Mouse (Mus musculus) midbrain, embryonic 10.5 days (tissue): ENCODE data around the gene Grm7. TPM values are rescaled to one million over a fixed set of nuclear protein-coding genes. Genes with fewer than 3 reads are reported as not detected.

ENCODE experiments used
- DNase-seq: peaks from one replicate; pipeline ENCODE4 v3.0.0-alpha.2; 2017; ENCODE audit warnings: low spot score
- H3K27ac ChIP-seq: fragments of 300-500 bp; sonication (generic); replicated peaks from 2 replicates; pipeline ENCODE4 v1.5.1; 2016; ENCODE audit warnings: mild to moderate bottlenecking
- H3K27me3 ChIP-seq: fragments of 300-500 bp; sonication (generic); 2 replicates; pipeline ENCODE4 v1.6.1; 2016; ENCODE audit warnings: low read depth, mild to moderate bottlenecking; ENCODE audit not compliant: poor library complexity, severe bottlenecking
- H3K36me3 ChIP-seq: fragments of 300-500 bp; sonication (generic); 2 replicates; pipeline ENCODE4 v1.6.1; 2016; ENCODE audit warnings: mild to moderate bottlenecking, moderate library complexity
- H3K4me1 ChIP-seq: fragments of 300-500 bp; sonication (generic); 2 replicates; pipeline ENCODE4 v1.6.1; 2016
- H3K4me3 ChIP-seq: fragments of 300-500 bp; sonication (generic); 2 replicates; pipeline ENCODE4 v1.5.1; 2016; ENCODE audit warnings: mild to moderate bottlenecking, moderate library complexity
- H3K9me3 ChIP-seq: fragments of 300-500 bp; sonication (generic); replicated peaks from 2 replicates; pipeline ENCODE4 v1.6.1; 2016; ENCODE audit warnings: mild to moderate bottlenecking
- WGBS: fragments of 180-500 bp; shearing (Covaris S2); methylation state at CpG from one replicate; pipeline ENCODE4 v1.1.7; 2016; 5-methylcytosine and 5-hydroxymethylcytosine counted together
- polyA plus RNA-seq: library from polyadenylated mRNA; unstranded; fragments of >200 nt; fragmentation: Nextera tagmentation; extraction: Ambion mirVana; gene quantifications from 2 replicates; pipeline ENCODE4 v1.2.1, GENCODE M21; 2016

Grm7 gene
- polyA plus RNA-seq, 1 experiment from 2014 or later: 0.41 TPM

- WGBS: 83% methylated on average over 3 of the region's 3 CpGs
- no peak for DNase-seq
Observed at GRCm38 (mm10) chr6:111258256-111258655, 612.9 kb downstream of the Grm7 start.

GRCm38 (mm10) chr6:111261181-111261580 lies 615.8 kb downstream of the Grm7 start:
- H3K36me3 ChIP-seq: no peaks in the 10 kb centered on the region
- no peak overlapping the region for H3K4me3 ChIP-seq
- no peak overlapping the region for H3K27ac ChIP-seq
- no peaks in the 10 kb centered on the region for H3K4me1 ChIP-seq
- H3K9me3 ChIP-seq: no peaks in the 10 kb centered on the region
- no peak for DNase-seq
- no peaks in the 10 kb centered on the region for H3K27me3 ChIP-seq
- 83% methylated on average over 1 of the region's 1 CpGs for WGBS

More at GRCm38 (mm10) chr6:111258256-111258655, 612.9 kb downstream of the Grm7 start:
- Histone ChIP-seq H3K4me1 (no peaks in the 10 kb centered on the region), H3K27ac (no peak overlapping the region), H3K36me3 (no peaks in the 10 kb centered on the region), H3K9me3 (no peaks in the 10 kb centered on the region), H3K27me3 (no peaks in the 10 kb centered on the region), H3K4me3 (no peak overlapping the region)

- no peak overlapping the region for H3K27ac ChIP-seq
- H3K27me3 ChIP-seq: no peaks in the 10 kb centered on the region
- no peak overlapping the region for H3K4me3 ChIP-seq
- DNase-seq: no peak
- no peaks in the 10 kb centered on the region for H3K36me3 ChIP-seq
- H3K9me3 ChIP-seq: no peaks in the 10 kb centered on the region
- H3K4me1 ChIP-seq: no peaks in the 10 kb centered on the region
- WGBS: 80% methylated on average over 4 of the region's 4 CpGs
Observed at GRCm38 (mm10) chr6:111276657-111277056, 631.3 kb downstream of the Grm7 start.

DNA sequence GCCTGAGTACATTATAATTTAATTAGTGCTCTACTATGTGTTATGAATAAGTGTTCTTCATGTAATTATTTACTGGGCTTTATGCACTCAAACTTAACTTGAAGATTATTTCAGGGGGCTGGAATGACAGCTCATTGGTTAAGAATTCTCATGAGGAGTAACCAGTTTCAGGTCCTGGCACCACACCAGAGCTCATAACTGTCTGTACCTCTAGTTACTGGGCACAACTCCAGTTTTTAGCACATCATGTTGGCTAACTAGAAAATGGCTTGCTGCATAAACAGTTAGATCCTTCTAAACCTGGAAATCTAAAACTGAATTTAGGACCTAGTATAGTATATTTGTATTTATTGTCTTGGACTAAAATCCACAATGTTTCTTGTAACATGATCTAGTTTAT lies 633.1 kb downstream of the Grm7 start:
- no peaks in the 10 kb centered on the region for H3K4me1 ChIP-seq
- H3K9me3 ChIP-seq: no peaks in the 10 kb centered on the region
- H3K4me3 ChIP-seq: no peak overlapping the region
- no peak for DNase-seq
- H3K27me3 ChIP-seq: no peaks in the 10 kb centered on the region
- no peak overlapping the region for H3K27ac ChIP-seq
- no peaks in the 10 kb centered on the region for H3K36me3 ChIP-seq

DNA sequence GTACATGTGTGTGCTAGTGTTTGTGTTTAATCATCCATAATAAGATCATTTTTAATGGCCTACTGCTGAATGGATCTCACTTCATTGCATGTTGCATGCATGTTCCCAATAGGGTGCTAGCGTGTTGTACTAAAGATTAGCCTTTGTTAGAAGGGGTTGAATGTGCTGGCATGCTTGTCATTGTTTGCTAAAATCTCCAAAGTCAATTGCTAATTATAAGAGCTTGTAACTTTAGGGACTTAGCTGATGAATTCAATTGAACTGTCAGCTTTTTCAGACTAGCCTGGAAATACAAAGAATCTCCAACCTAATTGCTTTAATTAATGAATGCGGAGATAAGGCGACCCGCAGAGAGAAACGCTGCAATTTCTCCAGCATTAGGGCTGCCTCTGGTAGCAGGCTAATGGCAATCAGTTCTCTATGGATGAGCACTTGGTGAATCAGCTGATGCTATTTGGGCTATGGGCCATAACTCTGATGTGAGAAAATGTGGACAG lies 648.2 kb downstream of the Grm7 start:
- no peak for DNase-seq
- Histone ChIP-seq H3K4me3 (no peak overlapping the region), H3K9me3 (no peaks in the 10 kb centered on the region), H3K4me1 (no peaks in the 10 kb centered on the region), H3K36me3 (no peaks in the 10 kb centered on the region), H3K27ac (no peak overlapping the region), H3K27me3 (no peaks in the 10 kb centered on the region)
- 54% methylated on average over 5 of the region's 5 CpGs for WGBS

DNA sequence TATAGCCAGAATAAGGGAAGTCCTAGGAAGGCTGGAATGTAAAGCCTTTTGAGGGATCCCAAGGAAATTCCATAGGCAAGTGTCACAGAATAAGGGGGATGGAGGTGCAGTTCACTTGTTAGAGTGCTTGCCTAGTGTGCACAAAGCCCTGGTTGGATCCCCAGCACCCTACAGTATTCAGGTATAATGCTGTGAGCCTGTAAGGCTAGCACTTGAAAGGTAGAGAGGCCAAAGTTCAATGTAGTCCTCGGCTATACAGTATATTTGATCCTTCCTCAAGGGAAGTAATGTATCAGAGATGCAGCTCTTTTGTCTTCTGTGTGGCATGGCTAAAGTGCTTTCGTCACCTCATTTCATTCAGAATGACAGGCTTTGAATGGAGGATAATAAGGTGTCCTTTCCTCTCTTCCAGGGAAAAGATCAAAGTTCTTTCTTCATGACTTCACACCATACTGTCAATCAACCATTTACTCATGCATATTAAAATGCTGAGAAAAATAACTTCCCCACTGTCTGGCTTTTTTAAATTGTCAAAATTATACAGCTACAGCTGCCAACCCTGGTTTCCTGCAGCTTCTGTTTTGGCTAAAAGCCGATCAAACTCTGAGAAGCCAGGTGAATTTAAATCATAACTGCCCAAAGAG lies 658.7 kb downstream of the Grm7 start:
- H3K27ac ChIP-seq: no peak overlapping the region
- DNase-seq: no peak
- H3K27me3 ChIP-seq: no peaks in the 10 kb centered on the region
- no peaks in the 10 kb centered on the region for H3K9me3 ChIP-seq
- 0 out of 2 replicates have a peak, but pooled peaks cover 6% of the 10 kb centered on the region for H3K4me1 ChIP-seq
- H3K4me3 ChIP-seq: no peak overlapping the region
- no peaks in the 10 kb centered on the region for H3K36me3 ChIP-seq
- WGBS: 57% methylated on average over 3 of the region's 3 CpGs

GRCm38 (mm10) chr6:111361681-111362080 lies 716.3 kb downstream of the Grm7 start:
- Histone ChIP-seq H3K9me3 (no peaks in the 10 kb centered on the region), H3K27me3 (no peaks in the 10 kb centered on the region), H3K4me3 (no peak overlapping the region), H3K27ac (no peak overlapping the region), H3K4me1 (no peaks in the 10 kb centered on the region), H3K36me3 (no peaks in the 10 kb centered on the region)
- DNase-seq: no peak
- WGBS: 94% methylated on average over 1 of the region's 1 CpGs

DNA sequence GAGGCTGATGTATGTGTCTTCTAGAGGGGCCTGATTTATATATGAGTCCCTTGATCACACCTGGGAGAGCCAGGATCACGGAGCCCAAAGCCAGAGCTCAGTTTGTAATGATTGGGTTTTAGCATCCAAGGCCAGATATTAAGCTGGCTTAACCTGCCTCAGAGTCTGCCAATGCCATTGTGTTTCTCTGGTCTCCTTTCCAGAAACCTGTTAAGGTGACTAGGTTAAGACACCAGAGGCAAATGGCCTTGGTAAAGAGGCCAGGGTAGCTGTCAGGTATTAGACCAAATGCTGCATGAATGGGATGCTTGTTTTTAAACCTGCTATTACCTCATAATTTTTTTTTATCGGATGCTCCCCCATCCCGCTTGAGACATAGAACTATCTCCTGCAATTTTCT lies 722.7 kb downstream of the Grm7 start:
- DNase-seq: no peak
- Histone ChIP-seq H3K27me3 (no peaks in the 10 kb centered on the region), H3K27ac (no peak overlapping the region), H3K36me3 (no peaks in the 10 kb centered on the region), H3K4me1 (peaks cover 16% of the 10 kb centered on the region), H3K9me3 (no peaks in the 10 kb centered on the region), H3K4me3 (no peak overlapping the region)
- WGBS: 94% methylated on average over 3 of the region's 3 CpGs

GRCm38 (mm10) chr6:111368551-111368950 lies 723.2 kb downstream of the Grm7 start:
- Histone ChIP-seq H3K9me3 (no peaks in the 10 kb centered on the region), H3K36me3 (no peaks in the 10 kb centered on the region), H3K27ac (no peak overlapping the region), H3K27me3 (no peaks in the 10 kb centered on the region), H3K4me1 (peaks cover 17% of the 10 kb centered on the region), H3K4me3 (no peak overlapping the region)
- 81% methylated on average over 3 of the region's 3 CpGs for WGBS
- no peak for DNase-seq

GRCm38 (mm10) chr6:111369013-111369412 lies 723.6 kb downstream of the Grm7 start:
- 88% methylated on average over 2 of the region's 2 CpGs for WGBS
- H3K36me3 ChIP-seq: no peaks in the 10 kb centered on the region
- peaks cover 17% of the 10 kb centered on the region for H3K4me1 ChIP-seq
- H3K27ac ChIP-seq: no peak overlapping the region
- H3K27me3 ChIP-seq: no peaks in the 10 kb centered on the region
- no peak overlapping the region for H3K4me3 ChIP-seq
- no peak for DNase-seq
- no peaks in the 10 kb centered on the region for H3K9me3 ChIP-seq

DNA sequence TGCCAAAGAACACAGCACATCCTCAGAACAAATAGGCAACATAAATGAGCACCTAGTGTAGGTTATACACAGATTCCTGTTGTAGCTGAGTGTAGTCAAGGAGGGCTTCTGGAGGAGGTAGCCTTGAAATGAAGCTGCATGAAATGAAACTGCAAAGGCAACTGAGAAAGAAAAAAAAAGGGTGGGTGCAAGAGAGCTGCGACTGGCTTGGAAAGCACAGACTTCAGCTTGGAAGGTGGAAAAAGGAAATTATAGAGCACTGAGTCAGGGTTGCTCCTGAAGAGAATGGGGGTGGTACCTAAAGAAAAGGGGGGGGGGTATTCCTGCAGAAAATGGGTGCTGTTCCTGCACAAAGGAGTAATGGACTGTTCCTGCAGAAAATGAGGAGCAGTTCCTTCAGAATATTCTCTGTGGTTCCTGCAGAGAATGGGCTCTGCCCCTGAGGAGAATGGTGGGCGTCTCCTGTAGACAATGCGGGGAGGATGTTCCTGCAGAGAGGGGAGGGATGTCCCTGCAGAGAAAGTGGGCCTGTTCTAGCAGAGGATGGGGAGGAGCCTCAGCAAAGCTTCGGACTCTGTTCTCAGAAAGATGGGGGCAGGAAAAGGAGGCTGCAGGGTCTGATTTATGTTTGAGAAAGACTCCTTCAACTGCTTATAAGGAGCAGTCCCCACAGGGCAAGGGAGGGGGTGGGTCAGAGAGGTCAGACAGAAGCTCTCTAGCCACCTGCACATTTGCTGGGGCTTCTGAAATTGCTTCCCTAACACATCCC lies 726.4 kb downstream of the Grm7 start:
- peak; percentile 13 for DNase-seq
- Histone ChIP-seq H3K36me3 (no peaks in the 10 kb centered on the region), H3K27ac (peak overlapping the region; percentile 61), H3K27me3 (no peaks in the 10 kb centered on the region), H3K4me3 (no peak overlapping the region), H3K4me1 (peaks cover 17% of the 10 kb centered on the region), H3K9me3 (no peaks in the 10 kb centered on the region)
- WGBS: 15% methylated on average over 4 of the region's 4 CpGs

DNA sequence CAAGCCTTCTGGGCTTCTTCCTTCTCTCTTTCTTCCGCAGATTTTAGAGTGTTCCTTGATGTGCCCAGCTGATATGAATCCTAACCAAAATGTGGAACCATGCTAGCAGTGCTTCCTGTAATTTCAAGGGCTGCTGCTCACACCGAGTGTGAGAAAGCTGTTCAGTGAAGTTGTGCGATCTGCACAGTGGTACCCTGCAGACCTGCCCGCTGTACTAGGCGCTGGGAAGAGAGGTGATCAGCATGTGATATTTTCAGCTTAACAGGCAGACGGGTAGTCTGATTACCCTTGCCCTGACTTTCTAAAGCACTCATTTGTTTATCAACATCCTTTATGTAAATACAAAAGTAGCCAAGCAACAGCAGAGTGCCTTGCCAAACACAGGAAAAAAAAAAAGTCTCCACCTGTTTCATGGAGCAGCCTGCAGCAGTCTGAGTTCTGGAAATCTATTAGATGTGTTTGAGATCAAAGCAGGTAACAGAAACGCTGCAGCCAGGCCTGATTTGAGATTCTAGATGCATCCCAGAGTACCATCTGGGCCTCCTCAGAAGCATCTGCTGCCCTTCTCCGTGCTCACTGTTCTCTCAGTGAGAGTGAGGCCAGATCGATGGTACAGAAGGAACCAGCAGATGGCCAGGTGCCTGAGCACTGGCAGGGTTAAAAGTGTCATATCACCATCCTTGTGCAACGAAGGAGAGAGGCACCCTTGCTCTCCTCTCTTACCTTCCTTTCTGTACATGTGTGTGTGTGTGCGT lies 727.4 kb downstream of the Grm7 start:
- peak; percentile 20 for DNase-seq
- Histone ChIP-seq H3K36me3 (no peaks in the 10 kb centered on the region), H3K27me3 (no peaks in the 10 kb centered on the region), H3K4me3 (no peak overlapping the region), H3K9me3 (no peaks in the 10 kb centered on the region), H3K4me1 (peaks cover 17% of the 10 kb centered on the region), H3K27ac (peak overlapping the region; percentile 61)
- 50% methylated on average over 11 of the region's 11 CpGs for WGBS

DNA sequence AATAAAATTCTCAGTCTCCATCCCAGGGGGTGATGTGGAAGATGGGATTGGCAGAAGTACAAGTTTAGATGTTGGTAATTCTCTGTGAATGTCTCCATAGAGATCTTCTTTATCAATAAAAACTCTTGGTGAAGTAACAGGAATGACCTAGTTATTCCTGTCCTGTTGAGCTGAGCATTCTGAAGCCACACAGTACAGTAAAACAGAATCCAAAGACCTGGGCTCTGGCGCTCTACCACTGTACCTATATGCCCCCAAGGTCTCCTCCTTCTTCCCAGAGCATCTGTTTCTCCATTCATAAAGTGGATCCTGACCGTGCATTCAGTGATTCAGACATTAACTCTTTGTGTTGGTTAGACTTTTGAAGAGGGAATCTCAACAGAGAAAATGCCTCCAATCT lies 735.3 kb downstream of the Grm7 start:
- H3K27ac ChIP-seq: no peak overlapping the region
- no peaks in the 10 kb centered on the region for H3K36me3 ChIP-seq
- no peaks in the 10 kb centered on the region for H3K27me3 ChIP-seq
- no peak overlapping the region for H3K4me3 ChIP-seq
- H3K4me1 ChIP-seq: no peaks in the 10 kb centered on the region
- WGBS: 84% methylated on average over 2 of the region's 2 CpGs
- H3K9me3 ChIP-seq: no peaks in the 10 kb centered on the region
- DNase-seq: no peak
